Mouse (Mus musculus) embryonic stem cell, embryonic (primary cell): ENCODE results near the gene Cbx1.

ENCODE experiments used
- CTCF ChIA-PET, 4 experiments: fragments of 300-600 bp in 2 of 4; fragments of 350-600 bp in 2 of 4; sonication (Branson Sonifier 250); formaldehyde crosslinking; loops; one replicate each; lab custom pipeline; 2022; ENCODE audit warnings: inconsistent platforms in 2 of 4; lab: Charles Lee
- POLR2A ChIA-PET, 4 experiments: fragments of 300-600 bp in 2 of 4; fragments of 350-600 bp in 2 of 4; sonication (Branson Sonifier 250); formaldehyde crosslinking; loops; one replicate each; lab custom pipeline; 2022; ENCODE audit warnings: antibody characterized with exemption in 4 of 4, inconsistent platforms in 1 of 4; lab: Charles Lee

Cbx1 gene

GRCm38 (mm10) chr11:96788871-96789795, at the start of gene Cbx1:
TSS of gene Cbx1 (plus strand) at chr11:96789127.
- ChIA-PET POLR2A (interaction anchor here in 3 of 4 experiments (0.6 to 14.4 kb wide), 47 partner anchors 8 to 1250 kb away, joined by 3 to 288 read pairs (median 4); partner anchors contain the start of genes Snx11 (in 3 of the 3), Nfe2l1 (in 2 of the 3) and Cdk5rap3 (in 1 of the 3)), CTCF (interaction anchor here in 1 of 4 experiments (0.9 to 1.0 kb wide), 2 partner anchors 8 to 14 kb away, joined by 5 read pairs; no protein-coding TSS in a partner anchor)

GRCm38 (mm10) chr11:96740796-96741195, 48.1 kb upstream of the Cbx1 start:
- ChIA-PET POLR2A (interaction anchor here in 2 of 4 experiments (1.1 to 1.6 kb wide), 3 partner anchors 27 to 36 kb away, joined by 4 read pairs; partner anchors contain the start of gene Snx11 (in 1 of the 2)), CTCF (no interaction called here)

- CTCF ChIA-PET: interaction anchor here in 3 of 4 experiments (0.5 to 1.0 kb wide), 4 partner anchors 25 to 470 kb away, joined by 3 to 11 read pairs (median 3); partner anchors contain the start of gene Hoxb9 (in 1 of the 3)
- POLR2A ChIA-PET: interaction anchor here in 2 of 4 experiments (1.0 to 1.6 kb wide), 7 partner anchors 11 to 344 kb away, joined by 3 to 4 read pairs (median 4); partner anchors contain the start of gene Snx11 (in 1 of the 2)
Observed at GRCm38 (mm10) chr11:96741995-96742394, 46.9 kb upstream of the Cbx1 start.

GRCm38 (mm10) chr11:96743000-96743399, 45.9 kb upstream of the Cbx1 start:
- CTCF ChIA-PET: no interaction called here
- POLR2A ChIA-PET: interaction anchor here in 2 of 4 experiments (0.6 to 1.5 kb wide), 2 partner anchors 77 to 343 kb away, joined by 3 read pairs; no protein-coding TSS in a partner anchor

GRCm38 (mm10) chr11:96743891-96744290, 45.0 kb upstream of the Cbx1 start:
- POLR2A ChIA-PET: interaction anchor here in 2 of 4 experiments (1.0 to 1.1 kb wide), 3 partner anchors 11 to 185 kb away, joined by 3 read pairs; partner anchors contain the start of gene Snx11 (in 1 of the 2)
- CTCF ChIA-PET: interaction anchor here in 2 of 4 experiments (0.5 to 0.7 kb wide), 2 partner anchors 29 to 403 kb away, joined by 5 read pairs; no protein-coding TSS in a partner anchor

GRCm38 (mm10) chr11:96746648-96747047, 42.3 kb upstream of the Cbx1 start:
- CTCF ChIA-PET: interaction anchor here in 1 of 4 experiments (1.3 kb wide), 1 partner anchor 10 kb away, joined by 4 read pairs; no protein-coding TSS in a partner anchor
- POLR2A ChIA-PET: interaction anchor here in 2 of 4 experiments (0.8 to 2.7 kb wide), 3 partner anchors 10 to 32 kb away, joined by 3 to 6 read pairs (median 3); no protein-coding TSS in a partner anchor

- POLR2A ChIA-PET: interaction anchor here in 2 of 4 experiments (0.6 to 2.7 kb wide), 5 partner anchors 9 to 749 kb away, joined by 3 to 6 read pairs (median 3); partner anchors contain the start of gene Snx11 (in 2 of the 2)
- CTCF ChIA-PET: interaction anchor here in 1 of 4 experiments (0.7 to 1.3 kb wide), 2 partner anchors 9 to 1778 kb away, joined by 3 to 4 read pairs; no protein-coding TSS in a partner anchor
Observed at GRCm38 (mm10) chr11:96747555-96747954, 41.4 kb upstream of the Cbx1 start.

- ChIA-PET CTCF (interaction anchor here in 2 of 4 experiments (0.6 to 3.8 kb wide), 6 partner anchors 9 to 107 kb away, joined by 3 to 19 read pairs (median 3); no protein-coding TSS in a partner anchor), POLR2A (interaction anchor here in 2 of 4 experiments (0.7 to 2.1 kb wide), 4 partner anchors 11 to 156 kb away, joined by 3 to 4 read pairs (median 3); no protein-coding TSS in a partner anchor)
Observed at GRCm38 (mm10) chr11:96755298-96755697, 33.6 kb upstream of the Cbx1 start.

- ChIA-PET CTCF (interaction anchor here (0.5 to 3.8 kb wide), 24 partner anchors 10 to 1524 kb away, joined by 3 to 21 read pairs (median 4); partner anchors contain the start of gene Atp5g1 (in 1 of the 4)), POLR2A (interaction anchor here in 3 of 4 experiments (0.6 to 2.3 kb wide), 12 partner anchors 9 to 655 kb away, joined by 3 to 7 read pairs (median 4); partner anchors contain the start of gene Snx11 (in 2 of the 3))
Observed at GRCm38 (mm10) chr11:96757421-96757820, 31.5 kb upstream of the Cbx1 start.

GRCm38 (mm10) chr11:96758402-96758801, 30.5 kb upstream of the Cbx1 start:
- CTCF ChIA-PET: interaction anchor here in 3 of 4 experiments (0.7 to 3.8 kb wide), 3 partner anchors 103 to 316 kb away, joined by 5 to 21 read pairs (median 19); no protein-coding TSS in a partner anchor
- POLR2A ChIA-PET: interaction anchor here in 1 of 4 experiments (0.5 kb wide), 1 partner anchor 283 kb away, joined by 4 read pairs; the partner anchor contains the start of gene Lrrc46

GRCm38 (mm10) chr11:96760042-96760441, 28.9 kb upstream of the Cbx1 start:
- ChIA-PET CTCF (interaction anchor here in 1 of 4 experiments (0.6 kb wide), 1 partner anchor 45 kb away, joined by 6 read pairs; no protein-coding TSS in a partner anchor), POLR2A (no interaction called here)

- CTCF ChIA-PET: interaction anchor here in 2 of 4 experiments (0.6 to 1.3 kb wide), 4 partner anchors 8 to 500 kb away, joined by 3 read pairs; no protein-coding TSS in a partner anchor
Observed at GRCm38 (mm10) chr11:96761984-96762383, 26.9 kb upstream of the Cbx1 start.

GRCm38 (mm10) chr11:96762742-96763470, 26.0 kb upstream of the Cbx1 start:
- POLR2A ChIA-PET: interaction anchor here in 3 of 4 experiments (0.7 to 7.2 kb wide), 15 partner anchors 9 to 151 kb away, joined by 3 to 110 read pairs (median 5); partner anchors contain the start of genes Snx11 (in 2 of the 3) and Nfe2l1 (in 1 of the 3)
- CTCF ChIA-PET: interaction anchor here in 3 of 4 experiments (0.8 to 2.6 kb wide), 5 partner anchors 9 to 98 kb away, joined by 3 to 14 read pairs (median 4); no protein-coding TSS in a partner anchor

More at GRCm38 (mm10) chr11:96761984-96762383, 26.9 kb upstream of the Cbx1 start:
- POLR2A ChIA-PET: interaction anchor here in 3 of 4 experiments (0.6 to 7.2 kb wide), 9 partner anchors 15 to 650 kb away, joined by 4 to 110 read pairs (median 5); partner anchors contain the start of genes Snx11 (in 2 of the 3), Calcoco2 (in 1 of the 3) and Nfe2l1 (in 1 of the 3)

GRCm38 (mm10) chr11:96764511-96765350, 24.2 kb upstream of the Cbx1 start:
- CTCF ChIA-PET: interaction anchor here in 3 of 4 experiments (0.6 to 2.6 kb wide), 10 partner anchors 10 to 839 kb away, joined by 3 to 14 read pairs (median 4); partner anchors contain the start of gene Snx11 (in 1 of the 3)

GRCm38 (mm10) chr11:96765645-96766044, 23.3 kb upstream of the Cbx1 start:
- ChIA-PET POLR2A (interaction anchor here (0.6 to 8.6 kb wide), 25 partner anchors 9 to 212 kb away, joined by 3 to 110 read pairs (median 4); partner anchors contain the start of genes Snx11 (in 3 of the 4), Cbx1 (in 1 of the 4) and Nfe2l1 (in 1 of the 4)), CTCF (interaction anchor here in 3 of 4 experiments (0.7 to 2.0 kb wide), 9 partner anchors 9 to 256 kb away, joined by 3 to 8 read pairs (median 4); partner anchors contain the start of gene Snx11 (in 1 of the 3))

More at GRCm38 (mm10) chr11:96764511-96765350, 24.2 kb upstream of the Cbx1 start:
- POLR2A ChIA-PET: interaction anchor here (0.6 to 8.6 kb wide), 21 partner anchors 8 to 423 kb away, joined by 3 to 110 read pairs (median 5); partner anchors contain the start of genes Snx11 (in 4 of the 4), Cbx1 (in 1 of the 4), Copz2 (in 1 of the 4) and Kpnb1 (in 1 of the 4)
